Mouse (Mus musculus) skeletal muscle tissue, postnatal 0 days (tissue): ENCODE data around the gene Lyz2. TPM values are rescaled to one million over a fixed set of nuclear protein-coding genes. Genes with fewer than 3 reads are reported as not detected.

Experiments
- polyA plus RNA-seq: library from polyadenylated mRNA; unstranded; fragments of >200 nt; fragmentation: Nextera tagmentation; extraction: Ambion mirVana; gene quantifications from 2 replicates; pipeline ENCODE4 v1.2.1, GENCODE M21; 2015

Lyz2 gene
- polyA plus RNA-seq: 127 and 131 TPM in 2 replicates

GRCm38 (mm10) chr10:117282049-117282448 lies at the start of gene Lyz2:
TSS of gene Lyz2 (minus strand) at chr10:117282321.

GRCm38 (mm10) chr10:117292671-117293070 lies 10.6 kb upstream of the Lyz2 start, which contains the start of gene Lyz1:
TSS of gene Lyz1 (minus strand) at chr10:117292868.

GRCm38 (mm10) chr10:117238603-117239002 lies 43.5 kb downstream of the Lyz2 start, which contains the start of gene 9530003J23Rik:
TSS of gene 9530003J23Rik (minus strand) at chr10:117238703.

Other genes with a start within 250 kb of the Lyz2 start
- not detected in 2 replicates for gene Lrrc10, start 237.0 kb downstream of the Lyz2 start, polyA plus RNA-seq
- gene Cct2, start 218.5 kb downstream of the Lyz2 start, polyA plus RNA-seq: 136 TPM in 2 replicates
- gene Frs2, start 133.8 kb downstream of the Lyz2 start, polyA plus RNA-seq: 8.0 and 10.4 TPM in 2 replicates
- 23.3 and 28.5 TPM in 2 replicates for gene Yeats4, start 57.8 kb downstream of the Lyz2 start, polyA plus RNA-seq
- gene 9530003J23Rik, start 43.6 kb downstream of the Lyz2 start, polyA plus RNA-seq: not detected in 2 replicates
- 0.19 and 0.27 TPM in 2 replicates for gene Lyz1, start 10.5 kb upstream of the Lyz2 start, polyA plus RNA-seq
- 47.6 and 51.3 TPM in 2 replicates for gene Cpsf6, start 97.7 kb upstream of the Lyz2 start, polyA plus RNA-seq